Mouse (Mus musculus) adrenal gland, adult 8-10 months (tissue): ENCODE data around the gene Socs7. TPM values are rescaled to one million over a fixed set of nuclear protein-coding genes. Genes with fewer than 3 reads are reported as not detected.
A peak's percentile ranks its signal among the peaks of the same experiment; 100 is the strongest.

Source experiments
- DNase-seq: peaks from one replicate; pipeline ENCODE4 v3.0.0; 2022
- total RNA-seq, 4 experiments: library from RNA; stranded (reverse); gene quantifications; 2 replicates each; pipeline ENCODE4 v1.2.4; 2022

The Socs7 gene
- total RNA-seq, 4 experiments from 2014 or later, result 22.2 to 28.3 (median 24.9) TPM

GRCm38 (mm10) chr11:97343619-97344018 lies 18.7 kb upstream of the Socs7 start:
- DNase-seq, result no peak

- DNase-seq, result no peak
Measured at GRCm38 (mm10) chr11:97345446-97345845, 16.9 kb upstream of the Socs7 start.

GRCm38 (mm10) chr11:97346383-97346782 lies 16.0 kb upstream of the Socs7 start:
- DNase-seq, result no peak

- no peak for DNase-seq
Measured at GRCm38 (mm10) chr11:97347291-97347690, 15.1 kb upstream of the Socs7 start.

- peak; percentile 57 for DNase-seq
Measured at GRCm38 (mm10) chr11:97350035-97350434, 12.3 kb upstream of the Socs7 start.

GRCm38 (mm10) chr11:97352027-97352684 lies 10.2 kb upstream of the Socs7 start, which contains the start of gene Gpr179:
TSS of gene Gpr179 (minus strand) at chr11:97352077.
- no peak for DNase-seq

- no peak for DNase-seq
Measured at GRCm38 (mm10) chr11:97352935-97353597, 9.3 kb upstream of the Socs7 start.

GRCm38 (mm10) chr11:97354646-97355045 lies 7.7 kb upstream of the Socs7 start:
- DNase-seq, result no peak

GRCm38 (mm10) chr11:97355247-97355646 lies 7.1 kb upstream of the Socs7 start:
- DNase-seq, result no peak

GRCm38 (mm10) chr11:97357663-97358062 lies 4.7 kb upstream of the Socs7 start:
- DNase-seq, result peak; percentile 54

GRCm38 (mm10) chr11:97362649-97362942 lies 245 bp downstream of the Socs7 start:
- DNase-seq, result no peak

GRCm38 (mm10) chr11:97362943-97363643 lies 742 bp downstream of the Socs7 start:
- no peak for DNase-seq

- DNase-seq, result no peak
Measured at GRCm38 (mm10) chr11:97363644-97363995, 1.3 kb downstream of the Socs7 start.

GRCm38 (mm10) chr11:97365556-97365955 lies 3.2 kb downstream of the Socs7 start:
- DNase-seq, result no peak

GRCm38 (mm10) chr11:97368501-97368900 lies 6.2 kb downstream of the Socs7 start:
- DNase-seq, result no peak

- DNase-seq, result no peak
Measured at GRCm38 (mm10) chr11:97370329-97371091, 8.2 kb downstream of the Socs7 start.

- DNase-seq, result no peak
Measured at GRCm38 (mm10) chr11:97372159-97372864, 10.0 kb downstream of the Socs7 start.

GRCm38 (mm10) chr11:97373402-97373801 lies 11.1 kb downstream of the Socs7 start:
- no peak for DNase-seq

GRCm38 (mm10) chr11:97380036-97380435 lies 17.7 kb downstream of the Socs7 start:
- DNase-seq, result no peak

- DNase-seq, result no peak
Measured at GRCm38 (mm10) chr11:97383017-97383416, 20.7 kb downstream of the Socs7 start.

GRCm38 (mm10) chr11:97383764-97384163 lies 21.4 kb downstream of the Socs7 start:
- no peak for DNase-seq

GRCm38 (mm10) chr11:97387811-97388210 lies 25.5 kb downstream of the Socs7 start:
- peak; percentile 64 for DNase-seq
